Mouse (Mus musculus) monocyte, adult 2 months (primary cell): ENCODE measurements around the gene Cd37.
A peak's percentile ranks its signal among the peaks of the same experiment; 100 is the strongest.

Source experiments
- DNase-seq, 2 experiments: peaks; one replicate each; pipeline ENCODE4 v3.0.0; 2022; ENCODE audit warnings: low spot score in 2 of 2, low read depth in 1 of 2

The Cd37 gene

DNA sequence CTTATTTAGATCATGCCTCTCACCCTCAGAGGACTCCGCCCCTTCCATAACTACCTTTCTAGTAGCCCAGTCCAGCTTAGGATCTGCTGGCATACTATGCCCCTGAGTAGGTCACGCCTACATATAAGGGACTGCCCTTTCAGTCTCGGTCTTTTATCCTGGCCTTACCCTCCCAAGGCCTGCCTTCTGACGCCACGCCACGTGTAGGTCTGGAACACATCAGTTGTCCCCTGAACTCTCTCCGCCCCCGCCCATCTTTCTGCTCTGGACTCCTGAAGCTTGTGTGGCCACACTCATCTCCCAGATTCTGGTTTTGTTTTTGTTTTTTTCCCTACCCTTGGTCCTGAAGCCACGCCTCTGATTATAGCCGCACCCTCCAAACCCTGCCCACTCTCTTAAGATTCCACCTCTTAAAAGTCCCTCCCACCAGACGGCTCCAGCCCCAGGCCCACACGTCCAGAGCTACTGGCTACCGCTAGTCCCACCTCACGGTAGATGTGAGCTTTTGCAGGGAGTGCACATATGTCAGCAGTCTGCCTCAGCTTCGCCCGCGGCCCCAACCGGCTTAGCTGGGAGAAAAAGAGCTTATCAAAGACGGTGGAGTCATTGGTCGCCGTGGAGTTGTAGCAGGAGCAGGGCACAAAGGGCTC, 3.9 kb downstream of the Cd37 start:
- DNase-seq = no peak

DNA sequence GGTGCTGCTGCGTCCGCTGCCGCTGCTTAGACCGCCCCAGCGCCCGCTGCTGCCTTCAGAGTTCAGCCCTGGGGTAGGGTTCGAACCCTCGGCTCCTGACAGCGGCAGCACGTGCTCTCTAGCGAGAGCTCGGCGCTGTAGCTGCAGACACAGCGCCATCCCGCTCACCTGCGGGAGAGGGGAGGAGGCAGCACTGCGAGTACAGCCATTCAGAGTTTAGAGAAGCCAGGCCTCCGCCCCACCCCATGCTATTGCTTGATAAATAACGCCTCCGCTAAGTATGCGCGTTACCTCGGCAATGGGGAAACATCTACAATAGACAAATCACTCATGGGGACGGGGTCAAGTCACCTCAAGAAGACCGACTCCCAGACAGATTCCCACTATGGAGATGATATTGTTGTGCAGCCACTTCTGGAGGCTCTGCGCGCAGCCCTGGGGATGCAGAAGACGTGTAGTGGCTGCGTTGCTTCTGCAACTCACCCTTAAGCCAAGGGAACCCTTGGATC, 4.5 kb downstream of the Cd37 start:
- no peak for DNase-seq

DNA sequence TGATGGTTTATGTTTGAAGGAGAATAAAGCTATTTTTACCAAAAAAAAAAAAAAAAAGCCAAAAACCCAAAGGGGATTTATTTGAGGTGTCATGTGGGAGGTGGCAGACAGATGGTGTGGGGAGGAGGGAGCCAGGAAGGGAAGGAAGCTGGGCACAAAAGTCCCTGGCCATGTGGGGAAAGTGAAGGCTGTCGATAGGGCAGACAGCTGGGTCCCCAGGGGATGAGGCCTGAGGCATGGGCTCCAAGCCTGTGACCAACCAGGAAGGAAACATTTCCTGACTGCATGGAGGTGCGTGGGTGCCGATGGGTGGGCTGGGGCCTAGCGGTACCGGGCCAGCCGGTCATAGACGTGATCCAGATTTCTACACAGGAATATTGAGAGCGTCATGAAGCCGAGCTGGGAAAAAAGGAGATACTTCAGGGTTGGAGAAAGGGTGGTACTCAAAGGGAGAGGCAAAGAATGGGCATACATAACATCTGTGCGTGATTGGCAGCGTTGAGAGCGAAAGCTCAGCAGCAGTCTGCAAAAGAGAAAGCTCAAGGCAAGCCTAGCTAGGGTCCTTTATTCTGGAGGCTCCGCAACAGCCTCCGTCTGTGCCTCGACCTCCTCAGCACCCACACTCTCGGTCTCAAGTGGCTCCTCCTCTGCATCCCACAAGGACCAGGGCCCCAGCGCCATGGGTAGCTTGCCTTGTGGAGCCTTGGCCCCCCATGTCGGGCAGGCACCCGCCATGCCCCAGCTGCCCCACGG, 5.2 kb downstream of the Cd37 start:
- no peak for DNase-seq

DNA sequence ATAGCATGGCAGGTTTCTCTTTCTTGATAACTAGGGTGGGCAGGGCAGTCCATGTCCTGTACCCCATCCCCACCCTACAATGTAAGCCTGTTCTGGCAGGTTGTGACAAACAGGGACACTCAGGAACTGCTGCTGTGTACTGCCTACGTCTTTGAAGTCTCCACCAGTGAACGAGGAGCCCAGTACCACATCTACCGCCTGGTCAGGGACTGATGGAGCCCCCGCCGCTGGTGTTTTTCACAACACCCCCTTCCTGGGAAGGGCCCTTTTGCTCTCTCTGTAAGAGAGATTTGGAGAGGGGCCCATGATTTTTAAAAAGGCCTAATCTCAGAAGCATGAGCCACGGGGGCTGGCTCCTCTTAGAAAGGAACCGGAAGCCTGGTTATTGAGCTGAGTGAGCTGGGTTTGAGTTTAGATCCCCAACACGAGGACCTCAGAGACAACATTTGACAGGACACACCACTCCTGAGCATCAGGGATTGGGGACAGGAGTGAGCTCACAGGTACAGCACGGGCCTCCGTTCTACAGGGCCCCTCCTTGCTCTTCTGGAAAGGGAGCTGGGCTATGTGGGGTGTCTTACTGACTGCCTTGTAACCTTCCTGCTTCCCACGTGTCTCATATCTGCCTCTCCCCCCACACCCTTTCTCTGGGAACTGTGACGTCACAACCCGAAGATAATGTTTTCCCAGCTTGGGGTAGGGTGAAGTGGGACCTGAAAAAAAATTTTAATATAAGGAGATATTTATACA, 6.0 kb downstream of the Cd37 start:
- no peak for DNase-seq

DNA sequence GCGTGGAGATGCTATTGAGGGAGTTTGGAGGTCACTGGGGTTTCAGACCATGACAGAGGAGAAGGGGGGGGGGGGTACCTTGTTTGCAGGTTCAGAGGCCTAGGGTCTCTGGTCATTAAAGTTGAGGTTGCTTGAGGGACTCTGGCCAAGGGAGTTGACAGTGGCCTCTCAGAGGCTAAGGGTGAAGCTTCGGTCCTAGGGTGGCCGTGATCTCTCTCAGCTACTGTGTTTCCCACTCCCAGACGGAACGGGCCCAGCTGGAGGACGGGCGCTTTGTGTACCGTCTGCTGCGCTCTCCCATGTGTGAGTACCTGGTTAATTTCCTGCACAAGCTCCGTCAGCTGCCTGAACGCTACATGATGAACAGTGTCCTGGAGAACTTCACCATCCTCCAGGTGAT, 7.0 kb downstream of the Cd37 start:
- no peak for DNase-seq

DNA sequence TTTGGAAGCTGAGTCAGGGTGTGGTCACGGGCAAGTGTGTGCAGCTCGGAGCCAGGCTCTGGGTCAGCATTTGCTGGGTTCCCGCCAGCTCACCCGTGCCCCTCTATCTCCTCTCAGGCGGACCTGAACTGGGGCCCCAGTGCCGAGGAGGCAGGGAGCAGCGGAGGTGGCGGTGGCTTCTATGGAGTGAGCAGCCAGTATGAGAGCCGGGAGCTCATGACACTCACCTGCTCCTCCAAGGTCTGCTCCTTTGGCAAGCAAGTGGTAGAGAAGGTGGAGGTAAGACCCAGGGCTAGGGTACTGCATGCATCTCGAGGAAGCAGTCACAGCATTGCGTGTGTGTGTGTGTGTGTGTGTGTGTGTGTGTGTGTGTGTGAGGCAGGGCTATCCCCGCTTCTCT, 7.7 kb downstream of the Cd37 start:
- no peak for DNase-seq

DNA sequence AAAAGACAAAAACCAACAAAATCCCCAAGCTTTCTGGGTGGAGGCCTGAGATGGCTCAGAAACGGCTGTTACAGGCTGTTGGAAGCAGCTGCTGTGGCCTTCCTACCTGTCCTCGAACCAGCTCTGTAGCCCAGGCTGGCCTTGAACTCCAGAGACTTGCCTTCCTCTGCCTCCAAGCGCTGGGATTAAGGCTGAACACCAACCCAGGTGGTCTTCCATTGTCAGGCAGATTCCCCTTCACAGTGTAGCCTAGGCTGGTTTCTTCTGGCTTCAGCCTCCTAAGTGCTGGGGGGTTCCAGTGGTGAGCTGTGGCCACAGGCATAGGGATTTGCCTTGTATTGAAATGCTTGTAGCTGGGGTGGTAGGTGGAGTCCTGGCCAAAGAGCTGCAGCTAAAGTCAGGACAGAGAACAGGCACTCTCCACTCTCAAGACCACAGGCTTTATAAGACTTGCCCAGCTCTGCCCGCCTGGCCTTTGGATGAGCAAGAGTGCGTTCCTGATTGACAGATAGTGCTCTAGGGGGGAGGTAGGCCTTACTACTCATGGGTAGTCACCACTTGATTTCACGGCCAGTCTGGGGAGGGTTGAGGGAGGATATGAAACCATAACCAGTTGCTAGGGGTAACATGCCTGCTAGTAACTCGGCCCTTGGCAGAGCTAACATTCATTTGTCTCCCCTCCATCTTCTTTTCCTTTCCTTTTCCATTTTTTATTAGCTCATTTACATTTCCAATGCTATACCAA, 9.3 kb downstream of the Cd37 start:
- peak in 1 of 2 experiments; percentile 26 for DNase-seq

DNA sequence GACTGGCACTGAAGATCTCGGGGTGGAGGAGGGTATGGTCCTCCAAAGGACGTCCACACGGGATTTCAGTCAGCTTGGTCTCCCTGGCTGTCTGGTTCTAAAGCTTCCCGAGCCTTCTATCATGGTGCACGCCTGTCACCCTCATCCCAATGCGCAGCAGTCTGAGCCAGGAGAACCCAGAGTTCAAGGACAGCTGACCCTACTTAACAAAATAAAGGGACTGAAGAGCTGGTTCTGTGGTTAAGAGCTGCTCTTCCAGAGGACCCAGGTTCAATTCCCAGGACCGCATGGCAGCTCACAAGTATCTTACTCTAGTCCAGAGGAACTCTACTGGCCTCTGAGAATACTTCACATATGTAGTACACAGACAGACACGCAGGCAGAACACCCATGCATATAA, 9.9 kb downstream of the Cd37 start:
- no peak for DNase-seq

DNA sequence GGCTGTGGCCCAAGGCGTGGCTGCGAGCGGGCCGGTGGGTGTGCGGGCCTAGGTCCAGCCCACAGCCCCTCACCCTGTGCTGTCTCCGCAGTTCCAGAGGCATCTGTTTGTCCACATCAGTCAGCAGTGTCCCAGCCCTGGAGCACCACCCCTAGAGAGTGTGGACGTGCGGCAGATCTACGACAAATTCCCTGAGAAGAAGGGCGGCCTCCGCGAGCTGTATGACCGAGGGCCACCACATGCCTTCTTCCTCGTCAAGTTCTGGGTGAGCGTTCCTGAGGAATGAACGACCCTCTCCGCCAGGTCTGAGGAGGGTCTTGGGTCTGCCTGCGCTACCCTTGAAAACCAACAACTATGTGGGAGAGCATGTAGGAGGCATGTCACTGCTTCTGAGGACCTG, 10.4 kb downstream of the Cd37 start:
- DNase-seq = no peak

DNA sequence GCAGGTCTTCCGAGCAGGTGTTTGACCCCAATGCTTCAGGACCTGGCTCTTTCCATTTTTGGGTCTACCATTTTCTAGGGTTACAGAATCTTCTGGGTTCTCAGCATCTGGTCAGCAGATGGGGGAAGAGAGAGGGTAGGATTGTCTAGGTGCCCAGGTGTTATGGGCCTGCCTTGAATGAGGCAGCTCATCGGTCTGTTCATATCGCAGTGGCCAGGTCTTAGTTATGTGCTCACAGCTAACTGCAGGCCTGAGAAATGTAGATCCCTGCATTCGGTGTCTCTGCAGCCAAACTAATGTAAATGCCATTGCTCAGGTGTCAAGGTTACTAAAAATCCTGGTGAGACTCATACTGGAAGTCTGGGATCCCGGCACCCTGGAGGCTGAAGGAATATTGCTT, 12.5 kb downstream of the Cd37 start:
- DNase-seq = no peak

DNA sequence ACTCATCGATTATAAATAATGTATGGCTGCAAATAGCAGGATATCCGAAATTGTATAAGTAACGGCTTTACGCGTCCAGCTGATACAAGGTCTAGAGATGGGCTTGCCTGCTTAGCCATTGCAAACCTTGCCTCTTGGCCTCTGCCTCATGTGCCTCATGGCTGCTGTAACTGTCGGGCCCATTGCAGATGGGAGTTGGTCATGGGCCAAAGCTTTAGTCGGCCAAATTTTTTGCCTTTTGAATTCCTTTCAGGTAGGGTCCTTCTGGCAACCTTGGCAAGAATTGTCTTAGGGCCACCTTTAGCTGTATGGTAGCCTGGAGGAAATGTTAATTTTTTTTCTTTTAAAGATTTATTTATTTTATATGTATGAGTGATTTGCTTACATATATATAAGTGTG, 14.1 kb downstream of the Cd37 start:
- DNase-seq = no peak

DNA sequence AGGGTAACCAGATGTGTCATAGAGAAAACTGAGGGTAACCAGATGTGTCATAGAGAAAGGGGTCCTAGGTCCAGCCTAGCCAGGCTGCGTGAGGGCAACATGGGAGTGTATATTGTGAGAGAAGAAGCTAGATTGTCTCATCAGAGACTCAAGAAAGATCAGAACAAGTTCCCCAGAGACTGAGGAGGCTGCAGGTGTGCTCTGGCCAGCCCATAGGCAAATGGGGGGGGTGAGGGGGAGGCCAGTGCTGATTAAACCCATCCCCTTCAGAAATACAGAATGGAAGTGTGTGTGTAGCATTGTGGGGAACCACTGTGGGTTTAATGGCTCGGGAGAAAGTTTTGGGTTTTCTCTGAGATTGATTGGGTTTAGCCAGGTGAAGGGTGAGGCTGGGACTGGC, 17.2 kb downstream of the Cd37 start:
- no peak for DNase-seq

DNA sequence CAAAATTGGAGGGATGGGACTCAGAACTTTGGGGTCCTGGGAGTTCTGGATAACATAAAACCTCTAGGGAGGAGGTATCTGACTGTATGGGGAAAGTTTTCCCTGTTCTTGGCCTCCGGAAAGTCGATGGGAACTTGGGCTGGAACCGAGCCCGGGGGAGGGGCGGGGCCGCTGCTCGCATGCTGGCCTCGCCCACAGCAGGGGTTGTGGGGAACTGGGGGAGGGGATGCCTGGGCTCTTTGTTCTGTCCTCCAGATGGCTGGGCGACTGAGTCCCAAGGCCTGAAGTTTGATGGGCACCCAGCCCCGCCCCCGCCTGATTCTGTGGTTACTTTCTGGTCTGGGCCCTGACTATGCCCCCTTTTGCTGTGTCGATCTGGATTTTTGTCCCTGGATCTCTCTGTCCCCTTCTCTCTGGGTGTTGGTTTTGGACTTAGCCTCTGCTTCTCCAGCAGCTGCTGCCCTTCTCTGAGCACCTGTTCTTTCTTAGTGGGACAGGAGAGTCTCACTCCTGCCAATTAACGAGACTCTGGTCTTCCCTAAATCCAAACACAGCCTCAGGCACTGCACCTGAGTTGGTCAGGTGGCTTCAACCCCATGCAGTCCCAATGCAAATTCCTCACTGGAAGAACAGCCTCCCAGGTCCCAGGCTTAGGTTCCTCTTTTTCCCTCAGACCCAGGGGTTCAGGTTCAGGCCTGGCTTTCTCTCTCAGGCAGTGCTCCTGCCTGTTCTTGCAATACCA, 22.3 kb downstream of the Cd37 start:
- DNase-seq = no peak

DNA sequence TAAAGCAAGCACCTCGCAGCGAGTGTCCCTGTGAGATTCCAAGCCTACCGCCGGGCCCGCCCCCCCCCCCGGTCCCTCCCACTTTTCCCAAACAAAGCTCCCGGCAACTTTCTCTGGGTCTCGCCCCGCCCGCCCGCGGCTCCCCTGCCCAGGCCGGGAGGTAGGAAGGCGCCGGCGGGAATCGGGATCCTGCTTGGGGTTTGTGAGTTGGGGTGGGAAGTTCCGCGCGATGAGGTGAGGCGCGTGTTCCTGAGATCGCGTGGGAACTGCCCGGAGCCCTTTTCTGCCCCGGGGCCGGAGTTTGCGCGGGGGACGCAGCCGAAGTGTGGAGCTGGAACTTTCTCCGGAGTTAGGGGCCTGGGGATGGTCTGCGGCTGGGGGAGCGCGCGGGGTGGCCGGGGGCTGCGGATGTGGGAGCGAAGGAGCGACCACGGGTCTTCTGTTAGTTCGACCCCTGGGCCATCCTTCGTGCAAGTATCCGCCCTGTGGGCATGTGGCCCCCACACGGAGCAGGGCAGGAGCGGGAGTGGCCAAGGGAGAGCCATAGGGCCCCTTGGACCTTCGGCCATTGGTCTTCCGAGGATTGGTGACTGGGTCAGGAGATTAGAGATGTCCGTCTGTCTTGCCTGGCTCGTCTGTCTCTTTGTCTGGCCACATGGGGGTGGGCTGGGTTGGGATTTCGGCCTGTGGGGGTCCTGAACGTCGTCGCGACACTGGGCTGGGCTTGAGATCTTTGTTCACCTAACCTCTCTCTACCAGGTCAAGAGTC, 23.1 kb downstream of the Cd37 start, which contains the start of gene Tead2:
Gene Tead2, plus strand, starts transcription at position 81 of the 769 bp plus-strand sequence.
- DNase-seq = no peak

DNA sequence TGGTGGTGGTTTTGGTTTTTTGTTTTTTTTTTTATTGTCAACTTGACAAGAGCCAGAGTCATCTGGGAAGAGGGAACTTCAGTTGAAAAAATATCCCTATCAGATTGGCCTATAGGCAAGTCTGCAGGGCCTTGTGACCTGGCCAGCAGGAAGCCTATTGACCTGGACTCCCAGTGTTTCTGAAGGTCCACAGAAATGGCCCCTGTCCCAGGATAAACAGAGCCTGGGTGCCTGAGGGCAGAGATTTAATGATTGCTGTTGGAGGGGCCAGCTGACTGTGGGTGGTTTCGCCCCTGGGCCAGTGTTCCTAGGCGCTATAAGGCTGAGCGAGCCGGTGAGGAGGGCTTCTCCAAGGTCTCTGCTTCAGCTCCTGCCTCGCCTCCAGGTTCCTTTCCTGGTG, 25.2 kb downstream of the Cd37 start:
- no peak for DNase-seq

DNA sequence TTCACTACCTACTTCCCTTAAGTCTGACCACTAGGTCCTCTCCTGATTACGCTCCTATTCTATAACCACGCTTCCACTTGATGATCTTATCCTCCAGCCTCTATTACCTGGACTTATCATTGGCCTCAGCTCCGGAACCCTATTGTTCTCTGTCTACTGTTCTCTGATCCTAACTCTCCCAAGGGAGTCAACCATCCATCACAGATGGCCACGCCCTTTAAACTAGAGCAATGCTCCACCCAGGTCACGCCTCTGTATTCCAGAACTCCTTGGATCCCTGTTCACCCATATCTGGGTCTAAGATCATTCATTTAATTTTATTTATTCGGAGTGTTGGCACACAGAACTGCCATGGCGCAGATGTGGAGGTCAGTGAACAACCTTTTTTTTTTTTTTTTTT, 26.6 kb downstream of the Cd37 start:
- DNase-seq = no peak

DNA sequence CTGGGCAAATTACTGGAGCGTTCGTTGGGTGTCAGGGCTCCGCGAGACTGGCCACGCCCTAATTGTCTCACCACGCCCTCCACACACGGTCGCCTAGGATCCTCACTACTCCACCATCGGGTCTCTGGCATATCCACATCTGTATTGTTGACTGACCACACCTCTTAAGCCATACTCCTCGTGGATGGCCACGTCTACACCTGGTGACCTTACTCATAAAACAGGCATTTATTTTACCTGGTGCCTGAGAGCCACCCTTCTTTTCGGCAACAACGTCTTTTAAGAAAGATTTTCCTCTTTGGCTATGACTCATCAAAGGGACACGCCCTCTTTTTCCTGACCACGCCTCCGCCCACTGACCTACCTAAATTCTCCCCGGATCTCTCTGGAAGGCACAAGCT, 27.1 kb downstream of the Cd37 start, which contains the start of gene Dkkl1:
Gene Dkkl1, minus strand, starts transcription at position 297 of the 401 bp plus-strand sequence.
- no peak for DNase-seq

DNA sequence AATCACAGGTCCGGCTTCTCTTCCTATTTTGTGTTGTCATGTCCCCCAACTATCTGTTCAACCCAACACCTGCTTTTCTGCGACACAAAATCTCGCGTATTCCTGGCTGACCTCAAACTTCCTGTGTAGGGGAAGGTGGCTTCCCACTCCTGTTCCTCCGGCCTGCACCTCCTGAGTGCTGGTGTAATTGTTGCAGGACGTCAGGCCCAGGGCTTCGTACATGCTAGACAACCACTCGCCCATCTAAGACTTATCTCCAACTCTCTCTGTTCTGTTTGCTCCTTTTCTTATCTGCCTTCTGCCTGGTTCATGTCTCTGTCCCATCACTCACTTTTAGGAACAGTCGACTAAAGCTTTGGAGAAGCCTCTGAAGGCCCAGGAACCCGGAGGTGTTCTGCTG, 27.8 kb downstream of the Cd37 start:
- no peak for DNase-seq

DNA sequence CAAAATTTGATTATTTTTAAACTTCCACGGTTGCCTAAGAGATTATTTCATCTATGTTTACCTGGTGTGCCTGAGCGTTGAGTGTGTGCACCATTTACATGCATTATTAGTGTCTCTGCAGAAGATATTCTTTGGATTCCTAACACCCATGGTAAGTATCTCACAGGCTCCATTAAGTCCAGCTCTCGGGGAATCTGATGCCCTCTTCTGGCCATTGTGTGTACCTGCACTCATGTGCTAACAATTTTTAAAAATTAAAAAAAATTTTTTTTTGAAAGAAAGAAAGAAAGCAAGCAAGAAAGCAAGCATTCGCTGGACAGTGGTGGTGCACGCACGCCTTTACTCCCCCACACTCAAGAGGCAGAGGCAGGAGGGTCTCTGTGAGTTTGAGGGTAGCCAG, 30.7 kb downstream of the Cd37 start:
- DNase-seq = no peak
